Mouse (Mus musculus) bone marrow macrophage, adult 2 months (primary cell): ENCODE results near the gene Olfr139. TPM values are rescaled to one million over a fixed set of nuclear protein-coding genes. Genes with fewer than 3 reads are reported as not detected.

Experiments
- H3K27ac ChIP-seq: 2 replicates; pipeline ENCODE4 v1.5.1; 2012; ENCODE audit warnings: low read depth, low read length; ENCODE audit not compliant: insufficient read depth
- H3K4me1 ChIP-seq: 2 replicates; pipeline ENCODE4 v1.6.1; 2012; ENCODE audit warnings: low read length; ENCODE audit not compliant: control insufficient read depth, insufficient read depth
- H3K4me3 ChIP-seq: 2 replicates; pipeline ENCODE4 v1.5.1; 2012; ENCODE audit warnings: mild to moderate bottlenecking, low read length, moderate library complexity; ENCODE audit not compliant: insufficient read depth
- CTCF ChIP-seq: IDR thresholded peaks from 2 replicates; pipeline ENCODE4 v1.5.1; 2012; ENCODE audit warnings: low read depth, mild to moderate bottlenecking, low read length, moderate library complexity
- POLR2A ChIP-seq: IDR thresholded peaks from 2 replicates; pipeline ENCODE4 v1.6.1; 2012; ENCODE audit warnings: mild to moderate bottlenecking, low read depth, low read length, borderline replicate concordance
- polyA plus RNA-seq: library from polyadenylated mRNA; stranded (reverse); fragments of >200 nt; gene quantifications from 2 replicates; pipeline ENCODE4 v1.2.4, GENCODE M21; 2012; ENCODE audit not compliant: missing spikeins, insufficient read depth, insufficient read length

Olfr139 gene
- polyA plus RNA-seq = not detected in 2 replicates

GRCm38 (mm10) chr11:74056451-74056850 lies at the start of gene Olfr139, which contains the start of gene Olfr399:
Gene Olfr139, minus strand, starts transcription at chr11:74056551.
Gene Olfr399, minus strand, starts transcription at chr11:74056615.
- Histone ChIP-seq H3K4me1 (no peaks in the 10 kb centered on the region), H3K4me3 (no peak within 1 kb of the TSS), H3K27ac (no peak within 1 kb of the TSS)
- TF ChIP-seq POLR2A = no peak
- no peak for TF ChIP-seq CTCF

GRCm38 (mm10) chr11:74105066-74105465 lies 48.7 kb upstream of the Olfr139 start:
- Histone ChIP-seq H3K4me3 (no peak overlapping the region), H3K4me1 (no peaks in the 10 kb centered on the region), H3K27ac (no peak overlapping the region)
- TF ChIP-seq POLR2A = no peak

GRCm38 (mm10) chr11:74101507-74101906 lies 45.2 kb upstream of the Olfr139 start:
- TF ChIP-seq POLR2A = no peak
- TF ChIP-seq CTCF = no peak
- Histone ChIP-seq H3K4me3 (no peak overlapping the region), H3K4me1 (no peaks in the 10 kb centered on the region), H3K27ac (no peak overlapping the region)

- TF ChIP-seq CTCF (no peak), POLR2A (no peak)
- Histone ChIP-seq H3K4me3 (no peak overlapping the region), H3K4me1 (no peaks in the 10 kb centered on the region), H3K27ac (no peak overlapping the region)
Measured at GRCm38 (mm10) chr11:74100724-74101123, 44.4 kb upstream of the Olfr139 start.

- TF ChIP-seq POLR2A = no peak
- TF ChIP-seq CTCF = no peak
- H3K4me1 ChIP-seq = no peaks in the 10 kb centered on the region
- no peak within 1 kb of the TSS for H3K4me3 ChIP-seq
- no peak within 1 kb of the TSS for H3K27ac ChIP-seq
Measured at GRCm38 (mm10) chr11:74069655-74070054, 13.3 kb upstream of the Olfr139 start, which contains the start of gene Zfp616. Gene Zfp616, plus strand, starts transcription at chr11:74069955.

- H3K27ac ChIP-seq = no peak overlapping the region
- TF ChIP-seq POLR2A (no peak), CTCF (no peak)
- no peaks in the 10 kb centered on the region for H3K4me1 ChIP-seq
Measured at GRCm38 (mm10) chr11:74051347-74051746, 5.0 kb downstream of the Olfr139 start.

More at GRCm38 (mm10) chr11:74051347-74051746, 5.0 kb downstream of the Olfr139 start:
- H3K4me3 ChIP-seq = no peak overlapping the region

Other genes starting within 250 kb of the Olfr139 start
- not detected in 2 replicates for gene Olfr392, start 239.5 kb downstream of the Olfr139 start, polyA plus RNA-seq
- not detected in 2 replicates for gene Olfr393, start 205.1 kb downstream of the Olfr139 start, polyA plus RNA-seq
- not detected in 2 replicates for gene Olfr394, start 165.8 kb downstream of the Olfr139 start, polyA plus RNA-seq
- not detected in 2 replicates for gene Olfr395, start 147.3 kb downstream of the Olfr139 start, polyA plus RNA-seq
- not detected in 2 replicates for gene Olfr23, start 119.9 kb downstream of the Olfr139 start, polyA plus RNA-seq
- gene Olfr397, start 95.7 kb downstream of the Olfr139 start, polyA plus RNA-seq = not detected in 2 replicates
- gene Olfr398, start 66.1 kb downstream of the Olfr139 start, polyA plus RNA-seq = not detected in 2 replicates
- not detected in 2 replicates for gene Olfr399, start 64 bp upstream of the Olfr139 start, polyA plus RNA-seq
- gene Zfp616, start 13.4 kb upstream of the Olfr139 start, polyA plus RNA-seq = 0.21 TPM in 1 of 2 replicates, not detected in the other
- gene Olfr401, start 57.2 kb upstream of the Olfr139 start, polyA plus RNA-seq = not detected in 2 replicates
- not detected in 2 replicates for gene Olfr402, start 97.0 kb upstream of the Olfr139 start, polyA plus RNA-seq
- not detected in 2 replicates for gene Olfr403, start 129.7 kb upstream of the Olfr139 start, polyA plus RNA-seq
- gene Olfr43, start 154.8 kb upstream of the Olfr139 start, polyA plus RNA-seq = not detected in 2 replicates
- not detected in 2 replicates for gene Olfr406, start 203.3 kb upstream of the Olfr139 start, polyA plus RNA-seq
- not detected in 2 replicates for gene Olfr59, start 227.2 kb upstream of the Olfr139 start, polyA plus RNA-seq